Mouse (Mus musculus) cerebellum, adult 8-10 months (tissue): ENCODE measurements around the gene Smim5.
A peak's percentile ranks its signal among the peaks of the same experiment; 100 is the strongest.

Source experiments
- DNase-seq: peaks from one replicate; pipeline ENCODE4 v3.0.0; 2022

Gene Smim5

GRCm38 (mm10) chr11:115931235-115931634 lies 31.5 kb downstream of the Smim5 start:
- DNase-seq: no peak

GRCm38 (mm10) chr11:115933108-115933746 lies 33.5 kb downstream of the Smim5 start, which contains the start of the genes Sap30bp and Recql5:
TSS of gene Sap30bp (plus strand) at chr11:115933282.
TSS of gene Recql5 (minus strand) at chr11:115933477.
- DNase-seq: peak; percentile 97

GRCm38 (mm10) chr11:115933747-115934110 lies 34.0 kb downstream of the Smim5 start:
- no peak for DNase-seq

- peak; percentile 72 for DNase-seq
These were observed 40.0 kb downstream of the Smim5 start for GRCm38 (mm10) chr11:115939690-115940329.

- DNase-seq: no peak
These were observed 42.2 kb downstream of the Smim5 start for GRCm38 (mm10) chr11:115941980-115942379.

- no peak for DNase-seq
These were observed 45.5 kb downstream of the Smim5 start for GRCm38 (mm10) chr11:115945247-115945646.

- no peak for DNase-seq
These were observed 46.6 kb downstream of the Smim5 start for GRCm38 (mm10) chr11:115946221-115946828.

GRCm38 (mm10) chr11:115948316-115948715 lies 48.5 kb downstream of the Smim5 start:
- no peak for DNase-seq

- DNase-seq: no peak
These were observed 51.0 kb downstream of the Smim5 start for GRCm38 (mm10) chr11:115950719-115951118.

- no peak for DNase-seq
These were observed 54.9 kb downstream of the Smim5 start for GRCm38 (mm10) chr11:115954712-115955111.

- no peak for DNase-seq
These were observed 55.6 kb downstream of the Smim5 start for GRCm38 (mm10) chr11:115955195-115955858.
